ENCODE assay signal across 17 mouse cellular contexts in genomic region chr6:81955133-81955532, GRCm38 (mm10).
"Had no signal": no experiment of that assay in that cellular context is flagged by ENCODE, and none has a peak within 500 bp of the region (broad histone marks: within the 10 kb centered on the region; RNA-seq: fewer than 3 reads in every experiment).

No protein-coding gene starts in this region.

- DNase-seq: kidney, adult 2 months; kidney, postnatal 25 days; layer of hippocampus, adult 9-11 months; liver, embryonic 13.5 days; retina, postnatal 1 day; right cerebral cortex, postnatal 25 days; spleen, adult 18-20 months; thymus, adult 2 months; thymus, postnatal 25 days had no signal

- H3K27ac ChIP-seq: kidney, postnatal 0 days; layer of hippocampus, adult 2 months; liver, embryonic 13.5 days; macrophage; midbrain, embryonic 12.5 days; midbrain, embryonic 15.5 days; neural tube, embryonic 12.5 days; neural tube, embryonic 15.5 days had no signal

- H3K9me3 ChIP-seq: liver, embryonic 13.5 days; midbrain, embryonic 12.5 days; midbrain, embryonic 15.5 days; neural tube, embryonic 15.5 days had no signal

- H3K4me3 ChIP-seq: layer of hippocampus, adult 2 months; liver, embryonic 13.5 days; midbrain, embryonic 12.5 days; midbrain, embryonic 15.5 days; neural tube, embryonic 12.5 days; neural tube, embryonic 15.5 days had no signal

- H3K4me2 ChIP-seq: liver, embryonic 13.5 days; midbrain, embryonic 12.5 days; midbrain, embryonic 15.5 days; neural tube, embryonic 12.5 days; neural tube, embryonic 15.5 days had no signal

- H3K4me1 ChIP-seq: liver, embryonic 13.5 days; midbrain, embryonic 12.5 days; midbrain, embryonic 15.5 days; neural tube, embryonic 12.5 days; neural tube, embryonic 15.5 days had no signal

- ATAC-seq: intestine, postnatal 0 days; midbrain, embryonic 15.5 days had no signal

- H3K27me3 ChIP-seq: liver, embryonic 13.5 days; midbrain, embryonic 12.5 days; midbrain, embryonic 15.5 days; neural tube, embryonic 12.5 days; neural tube, embryonic 15.5 days had no signal

- H3K9ac ChIP-seq: liver, embryonic 13.5 days; midbrain, embryonic 12.5 days; midbrain, embryonic 15.5 days; neural tube, embryonic 12.5 days; neural tube, embryonic 15.5 days had no signal
